Mouse (Mus musculus): ENCODE results near the gene Megf6. TPM values are rescaled to one million over a fixed set of nuclear protein-coding genes. Genes with fewer than 3 reads are reported as not detected.

Megf6 gene
- polyA plus RNA-seq, 1 experiment from 2014 or later, result 7.4 TPM

GRCm38 (mm10) chr4:154140213-154141008, 30.1 kb upstream of the Megf6 start:
- H3K4me2 ChIP-seq, result peak overlapping the region; percentile 80
- WGBS, result 2% methylated on average over 45 of the region's 46 CpGs
- H3K9me3 ChIP-seq, result no peaks in the 10 kb centered on the region
- H3K36me3 ChIP-seq, result no peaks in the 10 kb centered on the region
- H3K27ac ChIP-seq (replicated peaks), result no peak overlapping the region
- H3K4me1 ChIP-seq (replicated peaks), result peaks cover 43% of the 10 kb centered on the region
- H3K9ac ChIP-seq, result peak overlapping the region; percentile 63
- no peak for ATAC-seq (ENCODE audit: low read depth)
- H3K4me3 ChIP-seq, result peak overlapping the region; percentile 41
- peaks cover 66% of the 10 kb centered on the region for H3K27me3 ChIP-seq

DNA sequence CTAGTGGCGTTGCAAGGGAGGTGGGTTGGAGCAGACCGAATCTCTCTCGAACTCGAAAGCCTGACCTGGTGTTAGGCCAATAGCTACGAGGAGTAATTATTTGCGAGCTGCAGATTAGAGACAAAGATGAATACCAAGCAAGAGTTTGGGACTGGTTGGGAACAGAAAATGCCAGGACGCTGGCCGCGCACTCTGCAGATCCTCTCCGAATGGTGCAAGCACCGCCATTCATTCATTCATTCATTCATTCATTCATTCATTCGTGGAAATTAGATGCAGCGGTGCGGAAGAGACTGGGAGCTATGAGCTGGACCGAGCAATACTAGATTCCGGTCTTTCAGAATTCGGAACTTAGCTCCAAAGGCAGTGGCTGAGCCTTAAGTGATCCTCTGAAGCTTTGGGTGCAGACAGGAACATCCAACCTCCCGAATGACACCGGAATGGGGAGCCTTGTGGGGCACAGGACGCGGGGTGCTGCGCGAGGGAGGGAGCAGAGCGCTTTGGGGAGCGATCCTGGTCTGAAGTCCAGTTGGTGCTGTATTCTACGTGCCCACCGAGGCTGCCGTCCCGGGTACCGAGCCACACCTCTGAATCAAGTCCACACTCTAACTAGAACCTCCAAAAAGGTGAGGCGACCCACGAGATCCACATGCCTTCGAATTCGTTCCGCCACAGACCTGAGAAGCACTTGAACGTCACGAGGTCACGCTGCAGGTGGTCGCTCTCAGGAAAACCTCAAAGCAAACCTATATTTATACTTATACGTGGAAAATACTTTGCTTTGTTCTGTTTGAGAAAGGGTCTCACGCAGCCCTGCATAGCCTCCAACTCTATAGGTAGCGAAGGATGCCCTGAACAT, 29.3 kb upstream of the Megf6 start:
- Histone ChIP-seq H3K4me2 (peak overlapping the region; percentile 80), H3K4me1 (replicated peaks) (peaks cover 43% of the 10 kb centered on the region), H3K9me3 (no peaks in the 10 kb centered on the region), H3K9ac (no peak overlapping the region), H3K27ac (replicated peaks) (no peak overlapping the region), H3K36me3 (0 out of 2 replicates have a peak, but pooled peaks cover 2% of the 10 kb centered on the region), H3K27me3 (peaks cover 57% of the 10 kb centered on the region), H3K4me3 (peak overlapping the region; percentile 85; the same call in 1 of the 2 replicates)
- ATAC-seq (ENCODE audit: low read depth), result no peak
- 2% methylated on average over 42 of the region's 42 CpGs for WGBS

GRCm38 (mm10) chr4:154142211-154143040, 28.1 kb upstream of the Megf6 start, which contains the start of gene Wrap73:
Wrap73 (plus strand) TSS chr4:154142372.
- H3K36me3 ChIP-seq, result peaks cover 13% of the 10 kb centered on the region
- WGBS, result 2% methylated on average over 49 of the region's 49 CpGs
- ATAC-seq (ENCODE audit: low read depth), result peak; percentile 93

DNA sequence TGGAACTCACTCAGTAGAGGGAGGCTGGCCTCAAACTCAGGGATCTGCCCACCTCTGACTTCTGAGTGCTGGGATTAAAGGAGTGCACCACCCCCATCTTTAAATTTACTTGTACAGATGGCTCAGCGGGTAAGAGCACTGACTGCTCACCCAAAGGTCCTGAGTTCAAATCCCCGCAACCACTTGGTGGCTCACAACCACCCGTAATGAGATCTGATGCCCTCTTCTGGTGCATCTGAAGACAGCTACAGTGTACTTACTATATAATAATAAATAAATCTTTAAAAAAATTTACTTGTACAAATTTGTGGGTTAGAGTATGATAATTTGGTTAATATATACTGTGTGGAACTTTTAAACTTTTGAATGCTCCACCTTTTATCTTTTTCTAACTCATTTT, 25.8 kb upstream of the Megf6 start:
- no peak overlapping the region for H3K4me2 ChIP-seq
- peaks cover 36% of the 10 kb centered on the region for H3K4me1 ChIP-seq (replicated peaks)
- no peak overlapping the region for H3K4me3 ChIP-seq
- peaks cover 26% of the 10 kb centered on the region for H3K36me3 ChIP-seq
- no peak overlapping the region for H3K9ac ChIP-seq
- no peak for ATAC-seq (ENCODE audit: low read depth)
- H3K27ac ChIP-seq (replicated peaks), result no peak overlapping the region
- WGBS, result 85% methylated on average over 3 of the region's 3 CpGs
- H3K9me3 ChIP-seq, result no peaks in the 10 kb centered on the region
- H3K27me3 ChIP-seq, result peaks cover 23% of the 10 kb centered on the region

More at GRCm38 (mm10) chr4:154142211-154143040, 28.1 kb upstream of the Megf6 start, which contains the start of gene Wrap73:
- Histone ChIP-seq H3K4me3 (peak within 1 kb of the TSS; percentile 85), H3K4me1 (replicated peaks) (peaks cover 43% of the 10 kb centered on the region), H3K9me3 (no peaks in the 10 kb centered on the region), H3K9ac (peak within 1 kb of the TSS; percentile 89), H3K27me3 (peaks cover 46% of the 10 kb centered on the region), H3K27ac (replicated peaks) (peak within 1 kb of the TSS; percentile 79), H3K4me2 (peak within 1 kb of the TSS; percentile 91)

GRCm38 (mm10) chr4:154146342-154146741, 24.2 kb upstream of the Megf6 start:
- H3K36me3 ChIP-seq, result peaks cover 39% of the 10 kb centered on the region
- H3K9ac ChIP-seq, result no peak overlapping the region
- H3K4me1 ChIP-seq (replicated peaks), result peaks cover 19% of the 10 kb centered on the region
- no peak for ATAC-seq (ENCODE audit: low read depth)
- no peak overlapping the region for H3K4me3 ChIP-seq
- WGBS, result 82% methylated on average over 10 of the region's 10 CpGs
- H3K4me2 ChIP-seq, result no peak overlapping the region
- peaks cover 6% of the 10 kb centered on the region for H3K27me3 ChIP-seq
- no peak overlapping the region for H3K27ac ChIP-seq (replicated peaks)
- no peaks in the 10 kb centered on the region for H3K9me3 ChIP-seq

DNA sequence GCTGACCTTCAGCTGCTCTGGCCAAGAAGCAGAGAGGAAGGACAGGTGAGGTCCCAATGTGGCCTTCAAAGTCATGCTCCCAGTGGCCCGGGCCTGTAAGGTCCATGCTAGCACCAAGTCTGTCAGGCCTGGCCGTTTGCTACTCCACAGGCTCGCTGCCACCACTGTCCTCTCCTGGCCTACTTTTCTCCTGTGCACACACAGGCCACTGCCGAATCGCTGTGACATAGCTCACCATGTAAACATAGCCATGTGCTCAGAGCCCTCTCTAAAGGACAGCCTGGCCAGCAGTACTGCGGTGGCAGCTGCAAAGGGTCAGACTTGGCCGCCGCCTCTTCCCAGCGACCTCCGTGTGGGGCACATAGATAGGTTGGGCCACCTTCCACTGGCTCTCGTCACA, 16.4 kb upstream of the Megf6 start:
- no peak for ATAC-seq (ENCODE audit: low read depth)
- Histone ChIP-seq H3K9ac (no peak overlapping the region), H3K27ac (replicated peaks) (no peak overlapping the region), H3K36me3 (peaks cover 78% of the 10 kb centered on the region), H3K4me2 (no peak overlapping the region), H3K4me1 (replicated peaks) (peaks cover 5% of the 10 kb centered on the region), H3K9me3 (no peaks in the 10 kb centered on the region), H3K27me3 (no peaks in the 10 kb centered on the region), H3K4me3 (no peak overlapping the region)
- WGBS, result 76% methylated on average over 11 of the region's 11 CpGs

DNA sequence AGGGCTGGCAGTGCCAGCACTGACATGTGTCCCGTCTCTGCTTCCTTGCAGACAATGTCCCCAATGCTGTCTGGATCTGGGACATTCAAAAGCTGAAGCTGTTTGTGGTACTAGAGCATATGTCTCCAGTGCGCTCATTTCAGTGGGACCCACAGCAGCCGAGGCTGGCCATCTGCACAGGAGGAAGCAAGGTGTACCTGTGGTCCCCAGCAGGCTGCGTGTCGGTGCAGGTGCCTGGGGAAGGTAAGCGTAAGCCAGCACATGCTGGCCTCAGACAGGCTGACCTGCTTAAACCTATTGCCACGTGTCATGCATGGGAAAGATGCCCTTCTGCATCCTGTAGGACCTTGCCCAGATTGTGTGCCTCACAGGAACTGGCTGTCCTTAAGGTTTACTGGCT, 14.5 kb upstream of the Megf6 start:
- H3K9ac ChIP-seq, result no peak overlapping the region
- WGBS, result 86% methylated on average over 7 of the region's 7 CpGs
- no peak overlapping the region for H3K27ac ChIP-seq (replicated peaks)
- no peaks in the 10 kb centered on the region for H3K27me3 ChIP-seq
- H3K4me1 ChIP-seq (replicated peaks), result peaks cover 16% of the 10 kb centered on the region
- no peaks in the 10 kb centered on the region for H3K9me3 ChIP-seq
- no peak overlapping the region for H3K4me3 ChIP-seq
- H3K4me2 ChIP-seq, result no peak overlapping the region
- peaks cover 67% of the 10 kb centered on the region for H3K36me3 ChIP-seq
- ATAC-seq (ENCODE audit: low read depth), result no peak

DNA sequence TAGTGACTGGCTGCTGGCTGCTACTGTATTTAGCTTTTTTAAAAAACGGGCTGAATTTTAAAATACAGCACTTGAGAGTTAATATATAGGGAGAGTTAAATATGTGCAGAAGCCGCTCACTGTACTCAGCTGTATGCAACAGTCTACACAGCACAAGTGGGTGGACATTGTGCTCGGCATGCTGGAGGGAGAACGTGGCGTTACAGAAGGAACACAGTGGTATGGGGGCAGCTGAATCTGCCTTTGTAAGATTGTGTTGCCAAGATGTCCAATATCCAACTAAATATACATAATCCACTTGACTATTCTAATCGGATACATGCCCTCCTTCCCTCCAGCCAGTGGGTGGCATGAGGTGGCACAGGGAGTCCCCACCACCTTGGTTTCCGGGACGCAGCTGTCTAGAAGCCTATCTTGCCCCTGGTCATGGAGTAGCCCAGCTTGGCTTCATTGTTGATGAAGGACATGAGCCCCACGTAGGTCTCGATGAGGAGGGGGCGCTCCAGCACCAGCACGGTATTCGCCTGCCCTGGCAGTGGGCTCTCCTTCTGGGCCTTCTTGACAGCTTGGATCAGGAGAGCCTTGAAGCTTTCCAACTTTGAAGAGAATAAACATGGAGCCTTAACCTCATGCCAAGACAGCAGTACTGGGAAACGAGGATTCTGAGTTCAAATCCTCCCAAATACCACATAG, 12.4 kb upstream of the Megf6 start:
- ATAC-seq (ENCODE audit: low read depth), result no peak
- no peak overlapping the region for H3K9ac ChIP-seq
- no peak overlapping the region for H3K4me3 ChIP-seq
- 94% methylated on average over 14 of the region's 14 CpGs for WGBS
- no peak overlapping the region for H3K4me2 ChIP-seq
- peaks cover 23% of the 10 kb centered on the region for H3K4me1 ChIP-seq (replicated peaks)
- H3K27ac ChIP-seq (replicated peaks), result no peak overlapping the region
- no peaks in the 10 kb centered on the region for H3K9me3 ChIP-seq
- no peaks in the 10 kb centered on the region for H3K27me3 ChIP-seq
- peaks cover 47% of the 10 kb centered on the region for H3K36me3 ChIP-seq

DNA sequence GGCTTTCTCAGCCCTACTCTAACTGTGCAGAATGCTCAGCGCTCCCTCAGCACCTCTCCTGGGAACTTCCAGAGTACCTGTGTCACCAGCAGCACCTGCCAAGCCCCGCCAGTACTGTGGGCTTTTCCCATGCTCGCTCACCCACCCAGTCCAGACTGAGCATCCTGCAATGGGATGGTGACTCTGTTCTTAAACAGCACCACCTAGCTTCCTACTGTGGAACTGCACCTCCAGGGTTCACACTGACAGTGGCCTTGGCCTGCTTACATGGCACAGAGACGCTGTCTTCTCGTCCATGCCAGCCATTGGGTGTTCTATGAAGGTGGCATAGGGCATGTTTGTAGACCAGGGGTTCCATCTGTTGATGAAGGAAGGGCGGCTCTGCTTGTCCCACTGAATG, 11.5 kb upstream of the Megf6 start:
- Histone ChIP-seq H3K27ac (replicated peaks) (no peak overlapping the region), H3K4me3 (peak overlapping the region; percentile 89; the same call in 1 of the 2 replicates), H3K36me3 (peaks cover 41% of the 10 kb centered on the region), H3K4me1 (replicated peaks) (peaks cover 23% of the 10 kb centered on the region), H3K9me3 (no peaks in the 10 kb centered on the region), H3K4me2 (peak overlapping the region; percentile 78), H3K9ac (peak overlapping the region; percentile 81; the same call in 1 of the 2 replicates), H3K27me3 (no peaks in the 10 kb centered on the region)
- WGBS, result 22% methylated on average over 6 of the region's 6 CpGs
- peak; percentile 16; the same call in 1 of the 2 replicates for ATAC-seq (ENCODE audit: low read depth)

DNA sequence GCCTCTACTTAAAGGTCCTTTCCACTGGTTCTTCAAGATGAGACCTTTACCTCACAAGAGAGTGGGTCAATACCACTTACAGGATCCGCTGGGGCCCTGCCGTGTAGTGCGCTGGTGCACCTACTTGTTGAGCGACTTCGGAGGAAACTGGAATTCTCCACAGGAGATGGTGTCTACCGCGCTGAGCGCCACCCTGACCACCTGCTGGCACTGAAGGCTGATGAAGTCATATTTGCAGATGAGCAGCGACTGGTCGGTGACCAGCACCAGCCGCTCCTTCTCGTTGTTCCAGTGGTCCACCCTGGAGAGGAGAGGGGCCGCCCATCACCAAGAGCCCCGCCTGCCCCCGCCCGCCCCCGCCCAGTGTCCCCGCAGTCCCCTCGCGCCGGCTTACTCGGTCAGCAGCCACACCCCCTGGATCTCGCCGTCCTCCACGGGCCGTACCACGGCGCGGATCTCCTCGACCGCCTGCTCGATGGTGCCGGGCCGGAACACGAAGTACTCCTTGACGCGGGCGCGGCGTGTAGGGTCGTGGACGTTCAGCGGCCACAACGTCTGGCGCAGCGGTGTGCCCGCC, 10.5 kb upstream of the Megf6 start:
- WGBS, result 2% methylated on average over 46 of the region's 47 CpGs

More for the DNA sequence above, 10.5 kb upstream of the Megf6 start:
- H3K4me2 ChIP-seq, result peak overlapping the region; percentile 78
- H3K36me3 ChIP-seq, result peaks cover 33% of the 10 kb centered on the region
- peak overlapping the region; percentile 89 for H3K4me3 ChIP-seq
- ATAC-seq (ENCODE audit: low read depth), result peak; percentile 64
- H3K9me3 ChIP-seq, result no peaks in the 10 kb centered on the region
- H3K4me1 ChIP-seq (replicated peaks), result peaks cover 23% of the 10 kb centered on the region
- H3K27ac ChIP-seq (replicated peaks), result peak overlapping the region; percentile 85
- peak overlapping the region; percentile 81 for H3K9ac ChIP-seq
- H3K27me3 ChIP-seq, result no peaks in the 10 kb centered on the region

Measured in neural tube, embryonic 13.5 days (tissue).